Mouse (Mus musculus) liver, postnatal 0 days (tissue): ENCODE measurements around the gene 1700011L22Rik.

Experiments used
- CTCF ChIP-seq: sonication (generic); IDR thresholded peaks from 2 replicates; pipeline ENCODE4 v1.5.1; 2016; ENCODE audit warnings: antibody characterized with exemption, low read depth
- EP300 ChIP-seq: IDR thresholded peaks from 2 replicates; pipeline ENCODE4 v1.6.1; 2016; ENCODE audit warnings: antibody characterized with exemption, low read depth, mild to moderate bottlenecking

GRCm38 (mm10) chr8:79190071-79190470, 58.3 kb downstream of the 1700011L22Rik start:
- TF ChIP-seq CTCF (no peak), EP300 (no peak)
